Mouse (Mus musculus) heart, postnatal 25 days (tissue): ENCODE measurements around the gene Stard7. TPM values are rescaled to one million over a fixed set of nuclear protein-coding genes. Genes with fewer than 3 reads are reported as not detected.

Experiments used
- DNase-seq: peaks from one replicate; pipeline ENCODE4 v3.0.0; 2022; ENCODE audit warnings: low spot score
- intact Hi-C: fragments of 180-260 bp; cut with DNase I; formaldehyde crosslinking; loops from one replicate; pipeline ENCODE4 v1.15.1; 2025
- total RNA-seq, 2 experiments: library from RNA; stranded (reverse); gene quantifications; 2 replicates each; pipeline ENCODE4 v1.2.3; 2021

The Stard7 gene
- total RNA-seq, 2 experiments from 2014 or later = 152 to 167 TPM

DNA sequence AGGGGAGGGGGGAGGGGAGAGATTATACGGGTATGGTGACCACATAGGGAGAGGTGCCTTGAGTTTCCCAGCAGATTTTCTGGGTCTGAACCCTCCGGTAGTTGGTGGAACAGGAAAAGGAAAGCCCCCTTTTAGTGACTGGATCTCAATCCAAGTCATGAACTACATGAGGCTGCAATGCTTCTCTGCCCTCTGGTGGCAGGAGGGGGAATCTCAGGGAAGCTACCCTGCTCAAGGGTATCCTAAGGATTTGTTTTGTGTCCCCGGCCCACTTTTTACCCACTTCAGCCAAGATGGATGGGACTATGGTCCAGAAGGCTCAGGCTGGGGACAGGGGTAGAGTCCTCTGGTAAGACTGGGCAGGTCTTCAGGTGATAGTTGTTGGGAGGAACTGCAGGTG lies 71.1 kb downstream of the Stard7 start:
- intact Hi-C loops = loop anchor here (2.0 kb wide), 2 partner anchors 32 to 174 kb away; no protein-coding TSS in a partner anchor

DNA sequence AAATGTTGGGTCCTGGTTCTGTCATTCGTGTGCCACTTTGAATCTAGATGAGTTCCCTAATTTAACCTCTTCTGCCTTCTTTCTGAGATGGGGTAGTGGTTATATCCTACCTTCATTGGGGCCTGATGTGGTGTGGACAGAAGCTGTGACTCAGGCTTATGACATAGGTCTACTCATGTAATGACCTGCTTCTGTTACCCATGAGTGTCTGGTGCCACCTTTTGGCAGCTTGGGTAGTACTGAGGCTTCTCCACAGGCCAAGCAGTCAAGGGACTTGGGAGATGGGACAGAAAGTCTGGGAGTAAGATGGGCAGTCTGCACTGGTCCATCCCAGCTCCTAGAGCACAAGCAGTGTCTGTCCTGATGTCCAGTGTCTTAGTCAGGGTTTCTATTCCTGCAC lies 76.3 kb downstream of the Stard7 start:
- no peak for DNase-seq
- intact Hi-C loops = no loop called here

More for the DNA sequence above, 71.1 kb downstream of the Stard7 start:
- no peak for DNase-seq

DNA sequence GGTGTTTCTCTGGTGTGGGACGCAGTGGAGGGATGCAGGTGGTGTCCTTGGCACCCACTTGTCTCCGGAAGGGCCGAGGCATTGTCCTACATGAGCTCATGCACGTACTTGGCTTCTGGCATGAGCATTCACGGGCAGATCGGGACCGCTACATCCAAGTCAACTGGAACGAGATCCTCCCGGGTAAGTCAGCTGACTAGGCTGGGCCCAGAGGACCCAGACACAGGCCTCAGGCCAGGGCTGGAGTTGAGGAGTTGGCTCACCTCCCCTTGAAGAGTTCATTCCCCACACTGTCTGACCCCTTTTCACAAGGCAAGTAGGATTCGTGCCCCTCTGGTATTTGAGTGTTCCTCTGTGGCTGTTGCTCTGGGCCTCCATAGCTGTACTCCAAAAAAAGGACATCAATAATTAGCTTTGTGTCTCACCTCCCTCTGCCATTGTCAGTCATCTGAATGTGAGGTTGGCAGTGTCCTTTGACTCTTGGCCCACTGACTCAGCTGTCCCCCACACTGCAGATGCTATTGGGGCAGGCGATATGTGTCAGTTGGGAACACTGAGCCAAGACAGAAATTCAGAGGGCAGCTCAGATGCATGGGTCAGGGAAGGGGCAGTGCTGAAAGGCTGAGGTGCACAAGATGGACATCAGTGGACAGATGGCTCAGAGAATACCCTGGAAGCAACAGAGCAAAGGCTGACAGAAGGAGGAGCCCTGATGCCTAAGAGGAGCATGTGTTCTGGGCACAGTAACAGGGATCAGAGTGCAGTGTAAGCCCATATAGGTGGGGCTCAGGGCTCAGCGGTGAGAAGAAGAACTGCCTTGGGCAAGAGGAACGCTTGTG lies 77.3 kb downstream of the Stard7 start:
- DNase-seq = no peak
- intact Hi-C loops = no loop called here

Other genes with a start within 250 kb of the Stard7 start
- gene Blvra, start 199.6 kb upstream of the Stard7 start, total RNA-seq = 10 to 100 TPM; 16.9 to 20.7 TPM
- gene Ncaph, start 136.3 kb upstream of the Stard7 start, total RNA-seq = 1 to 10 TPM; 1.4 to 2.3 TPM
- 10 to 100 TPM; 10.1 to 14.1 TPM for gene Itpripl1, start 126.8 kb upstream of the Stard7 start, total RNA-seq
- under 1 TPM; 0.36 to 0.70 TPM for gene 1810024B03Rik, start 61.9 kb upstream of the Stard7 start, total RNA-seq
- 10 to 100 TPM; 54.0 to 62.4 TPM for gene Snrnp200, start 61.8 kb upstream of the Stard7 start, total RNA-seq
- 10 to 100 TPM; 61.9 to 62.3 TPM for gene Ciao1, start 22.4 kb upstream of the Stard7 start, total RNA-seq
- 10 to 100 TPM; 27.9 to 28.7 TPM for gene Tmem127, start 22.3 kb upstream of the Stard7 start, total RNA-seq
- gene Dusp2, start 65.9 kb downstream of the Stard7 start, total RNA-seq = under 1 TPM; 0.31 to 0.49 TPM
- not detected for gene Astl, start 68.4 kb downstream of the Stard7 start, total RNA-seq
- under 1 TPM; 0.61 to 0.88 TPM for gene Adra2b, start 93.0 kb downstream of the Stard7 start, total RNA-seq
- not detected for gene Gpat2, start 155.0 kb downstream of the Stard7 start, total RNA-seq
- gene Fahd2a, start 174.3 kb downstream of the Stard7 start, total RNA-seq = 10 to 100 TPM; 36.8 to 37.5 TPM